Mouse (Mus musculus) erythroblast, embryonic 14.5 days (primary cell): ENCODE data around the gene Hvcn1.

Experiments used
- GATA1 ChIP-seq: IDR thresholded peaks from 2 replicates; pipeline ENCODE4 v1.6.1; 2012; ENCODE audit warnings: low read length, inconsistent platforms, mixed read lengths
- TAL1 ChIP-seq: IDR thresholded peaks from 3 replicates; pipeline ENCODE4 v1.6.1; 2012; ENCODE audit warnings: low read length, inconsistent platforms, mixed read lengths

- TF ChIP-seq GATA1: no peak
- TF ChIP-seq TAL1: no peak
Observed at GRCm38 (mm10) chr5:122243781-122244523, 37.3 kb downstream of the Hvcn1 start.
